Mouse (Mus musculus): Measurements from ENCODE around the gene Olfr1489.
"Not testable (repeated sequence)": the region's sequence is repeated elsewhere in the genome, so short reads cannot be mapped to it uniquely, and the experiment has no call there.

The Olfr1489 gene

DNA sequence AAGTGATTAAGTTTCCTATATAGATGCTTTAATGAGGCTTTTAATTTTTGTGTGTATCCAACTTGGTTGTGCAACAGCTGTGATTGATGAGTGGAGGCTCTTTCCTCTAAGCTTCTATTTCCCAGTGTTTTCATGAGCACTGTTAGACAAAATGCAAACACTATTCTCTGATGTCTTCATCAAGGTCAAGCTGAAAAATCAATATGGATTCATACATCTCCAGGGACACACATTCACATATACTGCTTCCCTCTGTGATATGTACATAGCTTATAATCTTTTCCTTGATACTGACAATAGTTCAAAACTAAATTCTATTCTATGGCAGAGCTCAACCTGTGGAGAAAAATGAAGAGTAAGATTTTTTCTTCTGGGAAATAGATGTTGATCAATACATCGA is at the start of gene Olfr1489:
Gene Olfr1489 (plus strand): TSS at position 301 of the 400 bp plus-strand sequence.
- no peak for DNase-seq (ENCODE audit: low read depth, low spot score)

DNA sequence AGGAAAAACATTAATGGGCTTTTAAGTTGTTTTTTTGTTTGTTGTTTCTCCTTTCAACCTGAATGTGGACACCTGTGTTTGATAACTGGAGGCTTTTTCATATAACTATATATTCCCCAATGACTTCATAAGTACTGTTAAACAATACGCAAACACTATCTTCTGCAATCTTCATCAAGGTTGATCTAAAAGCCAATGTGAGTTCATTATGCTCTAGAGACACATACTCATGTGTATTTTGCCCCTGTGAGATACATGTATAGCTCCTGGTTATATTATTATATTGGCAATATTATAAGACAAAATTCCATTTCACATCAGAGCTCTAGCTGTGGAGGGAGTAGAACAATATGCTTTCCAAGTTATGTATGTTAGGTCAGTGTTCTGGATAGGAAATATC is 48.2 kb upstream of the Olfr1489 start, which contains the start of gene Olfr1484:
Gene Olfr1484 (plus strand): TSS at position 301 of the 400 bp plus-strand sequence.
- no peak for DNase-seq (ENCODE audit: low read depth, low spot score)

DNA sequence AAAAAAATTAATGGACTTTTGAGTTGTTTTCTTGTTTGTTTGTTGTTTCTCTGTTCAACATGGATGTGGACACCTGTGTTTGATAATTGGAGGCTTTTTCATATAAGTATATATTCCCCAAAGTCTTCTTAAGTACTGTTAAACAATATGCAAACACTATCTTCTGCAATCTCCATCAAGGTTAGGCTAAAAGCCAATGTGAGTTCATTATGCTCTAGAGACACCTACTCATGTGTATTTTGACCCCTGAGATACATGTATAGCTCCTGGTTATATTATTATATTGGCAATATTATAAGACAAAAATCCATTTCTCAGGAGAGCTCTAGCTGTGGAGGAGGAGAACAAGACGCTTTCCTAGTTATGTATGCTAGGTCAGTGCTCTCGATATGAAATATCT is 14.3 kb upstream of the Olfr1489 start, which contains the start of gene Olfr1487:
Gene Olfr1487 (plus strand): TSS at position 301 of the 400 bp plus-strand sequence.
- DNase-seq (ENCODE audit: low read depth, low spot score): not testable (repeated sequence)

DNA sequence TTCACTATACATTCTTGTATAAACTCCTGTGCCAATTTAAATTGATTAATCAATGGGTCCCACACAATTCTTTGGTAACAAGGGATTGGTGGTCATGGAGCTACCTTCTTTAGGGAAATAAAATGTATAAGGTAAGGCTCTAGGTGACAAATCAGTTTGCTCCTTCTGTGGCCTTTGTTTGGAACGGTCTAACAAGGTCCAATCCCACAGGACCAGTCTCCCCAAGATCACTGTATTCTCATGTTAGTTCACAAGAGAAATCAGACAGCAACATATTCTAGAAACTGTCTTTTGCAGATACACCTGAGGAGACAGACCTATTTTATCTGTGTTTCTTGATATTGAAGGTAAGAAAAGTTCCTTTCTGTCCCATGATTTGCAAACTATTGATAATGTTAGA is 19.4 kb downstream of the Olfr1489 start, which contains the start of gene Olfr1490:
Gene Olfr1490 (plus strand): TSS at position 301 of the 400 bp plus-strand sequence.
- DNase-seq (ENCODE audit: low read depth, low spot score): no peak
